In genomic region chr9:92610628-92611267, GRCm38 (mm10) we compare ENCODE assay signal across 8 mouse cellular contexts.
DNase-seq lines count a peak whose midpoint lies in the region; ATAC-seq and TF ChIP-seq lines count a peak whose summit lies in the region.

No protein-coding gene starts in this region.

- no peaks in the 10 kb centered on the region for H3K9me3 ChIP-seq in limb, embryonic 13.5 days
- H3K9me3 ChIP-seq in stomach, postnatal 0 days (ENCODE audit: control insufficient read depth, low read length), result no peaks in the 10 kb centered on the region

- no peaks in the 10 kb centered on the region for H3K27me3 ChIP-seq in cerebellum, adult 2 months (ENCODE audit: control insufficient read depth, insufficient read depth, low read length)
- no peaks in the 10 kb centered on the region for H3K27me3 ChIP-seq in limb, embryonic 13.5 days
- H3K27me3 ChIP-seq in stomach, postnatal 0 days (ENCODE audit: control insufficient read depth, insufficient read depth, low read length), result no peaks in the 10 kb centered on the region

- no peak for TF ChIP-seq EP300 in stomach, postnatal 0 days (optimal IDR thresholded peaks at IDR 0.05)

- 66% methylated on average over 9 of the region's 9 CpGs for WGBS in cerebellum, adult 2 months
- WGBS in limb, embryonic 13.5 days, result 50% methylated on average over 9 of the region's 9 CpGs
- WGBS in stomach, postnatal 0 days, result 46% methylated on average over 9 of the region's 9 CpGs

- H3K4me1 ChIP-seq in cerebellum, adult 2 months (ENCODE audit: control insufficient read depth, insufficient read depth, low read length), result no peaks in the 10 kb centered on the region
- H3K4me1 ChIP-seq in limb, embryonic 13.5 days, result no peaks in the 10 kb centered on the region
- H3K4me1 ChIP-seq in stomach, postnatal 0 days (replicated peaks; ENCODE audit: control insufficient read depth, insufficient read depth), result no peaks in the 10 kb centered on the region

- peak; percentile 20 to 30 for DNase-seq in cerebellum, adult 2 months
- DNase-seq in cerebellum, adult 11-12 months, result no peak
- peak; percentile 46 for DNase-seq in ovary, postnatal 14 days (ENCODE audit: low spot score)
- no peak for DNase-seq in ovary, adult 18-20 months (ENCODE audit: low spot score)
- peak; percentile 18 to 69 for DNase-seq in cerebellum, postnatal 25 days
- peak; percentile 29 for DNase-seq in stomach, postnatal 0 days (ENCODE audit: low spot score)

- H3K27ac ChIP-seq in cerebellum, adult 2 months (ENCODE audit: insufficient read depth, low read length), result no peak overlapping the region
- H3K27ac ChIP-seq in limb, embryonic 13.5 days, result no peak overlapping the region
- H3K27ac ChIP-seq in stomach, postnatal 0 days (replicated peaks), result no peak overlapping the region

- H3K36me3 ChIP-seq in limb, embryonic 13.5 days, result peaks cover 22% of the 10 kb centered on the region
- H3K36me3 ChIP-seq in stomach, postnatal 0 days (ENCODE audit: control insufficient read depth, insufficient read depth, low read length), result no peaks in the 10 kb centered on the region

- no peak overlapping the region for H3K9ac ChIP-seq in limb, embryonic 13.5 days
- no peak overlapping the region for H3K9ac ChIP-seq in stomach, postnatal 0 days (ENCODE audit: low read length)

- peak; percentile 62 to 81; a peak in 3 of 4 replicates for ATAC-seq in hematopoietic stem cell, adult 5-6 weeks (replicated peaks in 1 of 2; ENCODE audit: insufficient read depth in 1 of 2, low FRiP score in 2 of 2, low TSS enrichment in 1 of 2, low read depth in 1 of 2, poor library complexity in 2 of 2, severe bottlenecking in 2 of 2)
- 0 out of 2 replicates have a peak, but pooled peaks have one; percentile 25 for ATAC-seq in limb, embryonic 13.5 days (ENCODE audit: low FRiP score, low read depth)
- no peak for ATAC-seq in stomach, postnatal 0 days (ENCODE audit: low FRiP score, low TSS enrichment)

- no peak for TF ChIP-seq POLR2A in cerebellum, adult 2 months (IDR thresholded peaks at IDR 0.05; ENCODE audit: borderline replicate concordance, insufficient read depth, low read length)

- TF ChIP-seq CTCF in cerebellum, adult 2 months (IDR thresholded peaks at IDR 0.05; ENCODE audit: borderline replicate concordance, insufficient read depth, low read depth, low read length), result peak; percentile 40; the same call in 1 of the 2 replicates
- peak; percentile 84 for TF ChIP-seq CTCF in stomach, postnatal 0 days (IDR thresholded peaks at IDR 0.05; ENCODE audit: low read depth)

- H3K4me3 ChIP-seq in cerebellum, adult 2 months (replicated peaks; ENCODE audit: insufficient read depth, low read depth, low read length), result no peak overlapping the region
- no peak overlapping the region for H3K4me3 ChIP-seq in limb, embryonic 13.5 days
- no peak overlapping the region for H3K4me3 ChIP-seq in stomach, postnatal 0 days (ENCODE audit: low read depth, low read length)

- no peak overlapping the region for H3K4me2 ChIP-seq in limb, embryonic 13.5 days (replicated peaks)
- H3K4me2 ChIP-seq in stomach, postnatal 0 days (replicated peaks; ENCODE audit: low read depth), result no peak overlapping the region

Comparison
In these comparisons a context has a peak if more than half of its experiments do, and no peak if none do; other contexts are left out.
1. DNase-seq: peak in cerebellum, adult 2 months (2 of 2), ovary, postnatal 14 days (single experiment), cerebellum, postnatal 25 days (2 of 2) and stomach, postnatal 0 days (single experiment); none in cerebellum, adult 11-12 months (single experiment) and ovary, adult 18-20 months (single experiment).